Mouse (Mus musculus) cerebellum, adult 2 months (tissue): Measurements from ENCODE around the gene Klhl23.

Experiments
- CTCF ChIP-seq: fragments of 200-500 bp; IDR thresholded peaks from 2 replicates; pipeline ENCODE4 v1.5.1; 2011; ENCODE audit warnings: low read depth, mild to moderate bottlenecking, control low read depth, low read length, moderate library complexity, borderline replicate concordance; ENCODE audit not compliant: insufficient read depth
- POLR2A ChIP-seq: fragments of 200-500 bp; IDR thresholded peaks from 2 replicates; pipeline ENCODE4 v1.6.1; 2011; ENCODE audit warnings: low read length, control low read depth, borderline replicate concordance; ENCODE audit not compliant: insufficient read depth

GRCm38 (mm10) chr2:69883990-69884391 is 62.2 kb downstream of the Klhl23 start:
- TF ChIP-seq CTCF (no peak), POLR2A (no peak)
